Mouse (Mus musculus): ENCODE results near the gene Cs.
"Not testable (repeated sequence)": the region's sequence is repeated elsewhere in the genome, so short reads cannot be mapped to it uniquely, and the experiment has no call there.

The Cs gene

DNA sequence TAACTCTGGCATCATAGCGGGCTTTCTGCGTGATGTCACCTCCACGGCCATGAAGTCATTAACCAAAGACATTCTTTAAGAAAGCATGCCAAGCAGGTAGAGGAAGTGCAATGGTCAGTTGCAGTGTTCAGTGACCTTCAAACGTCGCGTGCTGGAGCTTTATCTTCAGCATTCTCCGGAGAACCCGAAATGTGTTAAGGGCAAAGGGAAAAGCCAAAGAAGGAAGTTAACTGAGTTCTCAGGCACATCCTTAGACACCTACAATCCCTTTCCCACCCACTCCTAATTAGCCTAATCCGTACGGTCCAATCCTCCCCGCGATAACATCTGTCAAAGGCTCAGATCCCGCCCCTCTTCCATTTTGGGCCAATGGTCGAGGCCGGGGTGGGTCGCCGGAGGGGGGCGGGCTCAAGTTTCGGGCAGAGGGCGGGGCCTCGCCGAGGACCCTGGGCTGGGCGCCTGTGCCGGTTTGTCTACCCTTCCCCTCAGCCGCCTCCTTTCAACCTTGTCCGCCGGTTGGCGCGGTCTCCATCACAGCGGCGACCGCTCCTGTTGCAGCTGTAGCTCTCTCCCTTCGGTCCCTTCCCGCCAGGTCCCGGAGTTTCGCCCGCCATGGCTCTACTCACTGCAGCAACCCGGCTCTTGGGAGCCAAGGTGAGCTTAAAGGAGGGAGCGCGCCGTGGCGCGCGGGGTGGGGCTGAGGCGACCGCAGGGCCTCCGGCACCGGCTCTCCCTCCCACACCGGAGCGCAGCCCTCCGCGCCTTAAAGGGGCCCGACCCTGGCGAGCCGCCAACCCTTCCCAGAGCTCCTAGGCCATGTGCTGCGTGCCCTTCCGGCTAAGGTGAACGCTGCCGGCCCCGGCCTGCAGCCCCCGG lies at the start of gene Cs:
Gene Cs (plus strand): TSS at position 429 of the 876 bp plus-strand sequence.
- peak; percentile 97 for DNase-seq

DNA sequence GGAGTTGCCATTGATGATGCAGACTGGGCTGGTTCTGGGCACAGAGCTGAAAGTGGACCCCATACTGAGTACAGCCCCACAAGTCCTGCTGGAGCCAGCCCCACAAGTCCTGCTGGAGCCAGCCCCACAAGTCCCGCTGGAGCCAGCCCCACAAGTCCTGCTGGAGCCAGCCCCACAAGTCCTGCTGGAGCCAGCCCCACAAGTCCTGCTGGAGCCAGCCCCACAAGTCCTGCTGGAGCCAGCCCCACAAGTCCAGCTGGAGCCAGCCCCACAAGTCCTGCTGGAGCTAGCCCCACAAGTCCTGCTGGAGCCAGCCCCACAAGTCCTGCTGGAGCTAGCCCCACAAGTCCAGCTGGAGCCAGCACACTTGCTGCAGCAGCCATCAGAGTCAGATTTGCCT lies 46.9 kb upstream of the Cs start:
- DNase-seq, result not testable (repeated sequence)

DNA sequence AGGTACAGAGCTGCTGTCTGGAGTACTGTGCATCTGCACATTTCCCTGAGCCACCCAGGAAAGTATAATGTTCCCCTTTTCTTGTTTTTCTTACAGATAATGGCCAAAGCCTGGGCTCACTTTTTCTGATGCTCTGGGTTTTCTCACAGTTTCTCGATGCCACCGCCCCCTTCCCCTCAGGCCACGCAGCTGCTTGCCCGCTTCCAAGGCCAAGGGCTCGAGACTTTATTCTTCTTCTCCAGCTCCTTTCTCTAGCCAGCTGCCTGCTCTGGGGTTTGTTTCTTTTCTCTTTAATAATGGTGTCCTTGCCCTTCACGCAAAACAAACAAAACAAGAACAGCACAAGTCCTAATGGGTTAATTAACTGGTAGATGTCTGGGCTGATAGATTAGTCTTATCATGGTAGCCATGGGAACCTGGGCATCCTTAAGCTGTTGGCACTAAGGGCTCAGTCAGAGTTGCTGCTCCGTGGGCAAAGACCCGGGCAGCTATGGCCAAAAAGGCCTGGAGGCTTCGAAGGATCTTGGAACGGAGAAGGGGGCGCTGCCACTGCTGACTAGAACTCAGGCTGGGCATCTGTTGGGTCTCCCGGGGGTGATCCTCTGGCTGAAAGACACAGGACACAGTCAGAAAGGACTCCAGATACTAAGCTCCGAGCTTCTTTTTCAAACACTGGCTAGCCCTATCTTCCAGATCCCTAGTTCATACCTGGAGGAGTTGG lies 41.0 kb upstream of the Cs start:
- DNase-seq, result no peak

DNA sequence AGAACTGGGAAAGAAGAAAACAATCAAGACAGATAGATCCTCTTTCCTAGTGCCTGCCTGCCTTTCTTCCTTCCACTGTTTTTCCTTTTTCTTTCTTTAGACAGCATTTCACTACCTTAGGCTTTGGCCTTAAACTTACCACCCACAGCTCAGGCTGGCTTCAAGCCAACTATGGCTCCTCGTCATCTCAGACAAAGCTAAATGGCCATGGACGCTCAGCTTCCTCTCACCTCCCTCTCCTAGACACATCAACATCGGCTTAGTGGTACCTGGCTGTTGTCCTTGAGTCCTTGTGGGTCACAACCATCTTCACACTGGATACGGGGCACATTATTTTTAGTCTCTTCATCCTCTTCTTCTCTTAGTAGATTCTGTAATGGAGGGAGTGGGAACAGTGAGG lies 40.3 kb upstream of the Cs start:
- no peak for DNase-seq

DNA sequence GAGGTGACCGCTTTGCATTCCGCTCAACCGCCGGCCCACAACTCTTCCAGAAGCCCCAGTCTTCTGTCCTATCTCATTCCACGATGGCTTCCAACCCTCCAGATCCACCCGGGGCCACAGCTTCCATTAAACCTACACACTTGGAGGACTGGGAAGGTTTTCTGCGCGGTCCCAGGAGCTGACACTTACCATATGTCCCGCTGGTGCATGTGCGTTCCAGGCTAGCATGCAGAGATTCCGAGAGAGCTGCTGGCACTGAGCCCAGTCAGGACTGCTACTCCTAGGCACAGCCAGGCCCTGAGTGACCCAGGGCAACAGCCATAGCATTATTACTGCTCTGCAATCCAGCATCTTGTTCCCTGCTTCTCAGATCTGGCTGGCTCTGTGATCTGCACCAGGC lies 39.9 kb upstream of the Cs start:
- no peak for DNase-seq

DNA sequence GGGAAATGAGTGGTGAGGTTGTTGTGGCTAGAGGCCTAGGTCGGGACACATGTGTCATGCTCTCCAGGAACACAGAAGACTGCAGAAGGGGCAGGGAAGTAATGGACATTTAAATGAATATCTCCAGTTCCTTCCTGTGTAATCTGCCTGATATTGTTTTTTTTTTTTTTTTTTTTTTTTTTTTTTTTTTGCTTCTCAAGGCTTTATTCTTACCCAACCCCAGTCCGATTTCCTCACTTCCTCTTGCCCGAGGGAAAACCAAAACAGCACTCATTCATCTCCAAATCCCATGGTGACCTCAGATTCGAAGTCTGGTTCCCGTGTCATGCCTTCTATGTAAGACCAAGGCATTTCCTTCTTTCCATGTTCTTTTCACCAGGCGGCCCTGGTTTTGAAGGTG lies 39.3 kb upstream of the Cs start:
- DNase-seq, result no peak

DNA sequence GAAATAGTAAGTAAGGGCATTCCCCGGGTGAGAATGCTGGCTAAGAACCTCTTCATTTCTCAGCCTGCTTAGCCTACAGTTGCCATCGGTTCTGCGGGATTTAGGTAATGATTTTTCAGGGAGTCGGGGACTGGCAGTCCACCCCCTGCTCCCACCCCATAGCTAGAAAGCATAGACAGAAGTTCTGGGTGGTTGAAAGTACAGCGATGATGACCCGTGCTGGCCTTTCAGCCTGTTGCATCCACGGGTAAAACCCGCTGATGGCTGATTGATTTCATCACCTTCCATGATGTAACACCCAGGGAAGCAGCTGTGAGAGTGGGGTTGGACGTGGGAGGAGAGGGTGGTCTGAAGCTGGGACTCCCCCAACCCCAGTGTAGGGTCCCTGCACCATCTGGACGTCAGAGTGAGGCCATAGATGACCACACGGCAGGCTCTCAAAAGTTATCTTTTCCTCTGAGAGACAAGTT lies 38.8 kb upstream of the Cs start, which contains the start of gene Il23a:
Gene Il23a (minus strand): TSS at position 51 of the 470 bp plus-strand sequence.
- DNase-seq, result no peak

DNA sequence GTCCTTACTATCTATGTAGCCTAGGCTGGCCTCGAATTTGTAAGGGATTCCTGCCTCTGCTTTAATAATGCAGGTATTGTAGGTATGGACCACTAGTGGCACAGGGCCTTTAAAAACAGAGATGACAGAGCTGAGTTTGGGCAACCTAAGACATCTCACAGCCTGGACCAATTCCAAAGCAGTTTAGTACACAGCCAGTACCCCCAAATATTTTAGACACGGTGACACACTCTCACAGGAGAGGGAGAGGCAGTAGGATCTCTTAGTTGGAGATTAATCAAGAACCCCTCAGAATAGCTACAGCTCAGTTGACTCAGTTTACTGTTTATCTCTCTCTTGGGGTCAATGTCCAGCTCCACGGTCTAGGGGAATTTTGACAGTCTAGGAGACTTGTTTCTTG lies 35.2 kb upstream of the Cs start:
- DNase-seq, result no peak

DNA sequence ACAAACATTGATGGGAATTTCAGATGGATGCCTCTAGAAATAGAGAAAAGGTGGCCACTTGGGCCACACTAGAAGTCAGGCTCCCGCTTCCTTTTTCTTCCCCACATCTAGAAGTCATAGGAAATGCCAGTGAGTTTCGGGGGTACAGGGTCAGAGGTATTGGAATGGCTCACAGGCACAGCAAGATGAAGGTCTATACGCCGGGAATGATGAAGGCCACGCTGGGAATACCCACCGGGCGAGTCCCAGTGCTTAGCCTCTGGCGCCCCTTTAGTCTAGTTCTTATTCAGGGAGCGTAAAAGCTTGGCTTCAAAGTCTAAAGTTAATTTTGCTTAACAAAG lies 34.8 kb upstream of the Cs start:
- no peak for DNase-seq

DNA sequence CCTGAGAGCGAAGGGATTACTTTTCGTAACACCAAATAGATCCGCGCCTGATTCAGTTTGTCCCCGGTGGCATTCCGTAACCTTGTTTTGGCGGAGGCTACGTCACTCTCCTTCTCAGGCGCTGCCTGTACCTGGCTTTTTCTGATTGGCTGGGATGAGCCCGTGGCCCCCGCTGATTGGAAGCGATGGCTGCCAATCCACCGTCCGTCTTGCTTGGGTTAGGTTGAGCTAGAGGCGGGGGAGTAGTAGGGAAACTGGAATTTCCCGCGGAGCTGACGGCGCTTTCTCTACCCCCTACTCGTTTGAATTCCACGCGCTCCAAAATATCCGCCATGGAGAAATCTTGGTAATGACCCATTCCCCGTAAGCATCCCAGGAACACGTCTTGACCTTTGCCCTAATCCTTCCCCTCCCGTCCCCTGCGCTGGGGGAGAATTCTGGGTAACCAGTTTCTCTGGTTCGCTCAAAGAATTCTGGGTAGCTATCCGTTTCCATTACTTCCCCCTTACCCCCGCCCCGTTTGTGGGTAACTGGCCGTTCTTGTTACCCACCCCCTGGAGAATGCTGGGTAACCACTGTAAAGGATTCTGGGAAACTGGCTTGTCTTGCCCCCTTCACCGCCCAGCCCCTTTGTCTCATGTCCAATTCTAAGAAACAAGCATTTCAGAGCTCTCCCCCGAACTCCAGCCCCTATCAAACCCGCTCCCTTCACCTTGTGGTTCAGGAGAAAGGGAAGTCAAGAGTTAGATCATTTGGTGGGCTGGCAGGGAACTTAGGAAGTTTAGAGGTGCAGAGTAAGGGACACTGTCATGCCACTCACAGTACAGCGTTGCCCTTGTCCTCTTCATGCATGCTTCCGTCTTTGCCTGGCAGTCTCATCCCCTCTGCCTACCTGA lies 34.2 kb upstream of the Cs start, which contains the start of gene Pan2:
Gene Pan2 (plus strand): TSS at position 210 of the 896 bp plus-strand sequence.
- DNase-seq, result peak; percentile 100

DNA sequence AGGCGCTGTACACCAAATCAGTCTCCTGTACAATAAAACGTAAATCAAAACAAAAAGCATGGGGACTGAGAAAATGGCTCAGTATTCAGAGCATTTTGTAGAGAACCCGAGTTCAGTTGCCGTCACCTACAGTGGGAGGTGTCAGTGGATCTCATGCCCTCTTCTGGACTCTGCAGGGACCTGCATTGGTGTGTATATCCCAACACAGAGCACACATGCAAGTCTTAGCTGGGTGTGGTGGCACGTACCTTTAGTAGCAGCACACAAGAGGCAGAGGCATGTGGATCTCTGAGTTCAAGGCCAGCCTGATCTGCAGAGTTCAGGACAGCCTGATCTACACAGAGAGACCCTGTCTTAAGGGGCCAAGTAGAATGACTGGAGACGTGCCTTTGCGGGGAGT lies 27.9 kb upstream of the Cs start:
- no peak for DNase-seq

DNA sequence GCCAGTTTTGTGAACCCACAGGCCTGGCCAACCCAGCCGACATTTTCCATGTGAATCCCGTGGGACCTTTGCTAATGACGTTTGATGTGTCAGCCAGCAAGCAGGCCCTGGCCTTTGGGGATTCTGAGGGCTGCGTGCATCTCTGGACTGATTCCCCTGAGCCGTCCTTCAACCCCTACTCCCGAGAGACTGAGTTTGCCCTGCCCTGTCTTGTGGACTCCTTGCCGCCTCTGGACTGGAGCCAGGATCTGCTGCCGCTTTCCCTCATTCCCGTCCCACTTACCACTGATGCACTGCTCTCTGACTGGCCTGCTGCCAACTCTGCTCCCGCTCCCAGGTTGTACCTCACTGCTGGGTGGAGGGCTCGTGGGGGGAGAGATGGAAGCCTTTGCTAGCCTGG lies 27.4 kb upstream of the Cs start:
- DNase-seq, result peak; percentile 28

DNA sequence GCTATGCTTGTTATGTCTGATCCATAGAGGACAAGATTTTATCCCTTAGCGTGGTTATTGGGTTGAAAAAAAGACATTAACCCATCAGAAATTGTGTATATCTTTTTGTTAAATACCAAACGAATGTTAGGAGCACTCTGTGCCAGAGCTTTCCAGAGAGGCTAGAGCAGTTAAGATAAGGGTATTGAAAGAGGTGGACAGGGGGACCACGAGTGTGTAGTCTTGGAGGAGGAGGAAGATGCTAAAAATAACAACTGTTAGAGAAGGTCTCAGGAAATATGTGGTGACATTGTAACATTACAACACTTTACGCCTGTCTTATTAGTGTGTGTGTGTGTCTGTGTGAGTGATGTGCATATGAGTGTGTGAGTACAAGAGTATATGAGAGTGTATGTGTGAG lies 26.6 kb upstream of the Cs start:
- no peak for DNase-seq

DNA sequence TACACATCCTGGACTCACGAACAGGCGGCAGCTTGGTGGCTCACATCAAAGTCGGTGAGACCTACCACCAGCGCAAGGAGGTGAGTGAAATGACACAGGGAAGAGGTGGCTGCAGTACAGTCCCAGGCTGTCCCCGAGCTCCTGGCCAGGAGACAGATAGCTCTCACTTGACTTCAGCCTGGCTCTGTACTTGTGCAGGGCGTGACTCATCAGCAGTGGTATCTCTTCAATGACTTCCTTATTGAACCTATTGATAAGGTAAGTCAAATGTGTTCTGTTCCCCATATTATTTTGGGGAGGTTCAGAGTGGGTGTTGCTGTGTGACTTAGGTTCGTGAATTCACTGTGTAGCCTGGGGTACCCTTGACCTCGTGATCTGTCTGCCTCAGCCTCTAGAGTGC lies 22.0 kb upstream of the Cs start:
- no peak for DNase-seq

DNA sequence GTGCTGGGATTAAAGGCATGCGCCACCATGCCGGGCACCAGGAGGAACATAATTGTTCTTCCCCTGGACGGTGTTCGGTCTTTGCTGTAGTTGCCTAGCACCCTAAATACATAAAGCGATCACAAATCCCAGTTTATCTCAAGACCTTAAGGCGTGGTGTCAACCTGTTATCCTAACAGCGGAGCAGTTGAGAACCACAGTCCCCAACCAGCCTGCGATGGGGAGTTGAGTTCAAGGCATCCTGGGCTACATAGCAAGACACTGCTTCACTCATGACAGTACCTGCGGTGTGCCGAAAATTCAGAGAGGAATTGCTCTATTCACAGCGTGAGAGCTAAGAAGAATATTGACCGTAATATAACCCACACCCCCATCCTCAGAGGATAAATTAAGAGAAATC lies 15.9 kb upstream of the Cs start:
- no peak for DNase-seq

DNA sequence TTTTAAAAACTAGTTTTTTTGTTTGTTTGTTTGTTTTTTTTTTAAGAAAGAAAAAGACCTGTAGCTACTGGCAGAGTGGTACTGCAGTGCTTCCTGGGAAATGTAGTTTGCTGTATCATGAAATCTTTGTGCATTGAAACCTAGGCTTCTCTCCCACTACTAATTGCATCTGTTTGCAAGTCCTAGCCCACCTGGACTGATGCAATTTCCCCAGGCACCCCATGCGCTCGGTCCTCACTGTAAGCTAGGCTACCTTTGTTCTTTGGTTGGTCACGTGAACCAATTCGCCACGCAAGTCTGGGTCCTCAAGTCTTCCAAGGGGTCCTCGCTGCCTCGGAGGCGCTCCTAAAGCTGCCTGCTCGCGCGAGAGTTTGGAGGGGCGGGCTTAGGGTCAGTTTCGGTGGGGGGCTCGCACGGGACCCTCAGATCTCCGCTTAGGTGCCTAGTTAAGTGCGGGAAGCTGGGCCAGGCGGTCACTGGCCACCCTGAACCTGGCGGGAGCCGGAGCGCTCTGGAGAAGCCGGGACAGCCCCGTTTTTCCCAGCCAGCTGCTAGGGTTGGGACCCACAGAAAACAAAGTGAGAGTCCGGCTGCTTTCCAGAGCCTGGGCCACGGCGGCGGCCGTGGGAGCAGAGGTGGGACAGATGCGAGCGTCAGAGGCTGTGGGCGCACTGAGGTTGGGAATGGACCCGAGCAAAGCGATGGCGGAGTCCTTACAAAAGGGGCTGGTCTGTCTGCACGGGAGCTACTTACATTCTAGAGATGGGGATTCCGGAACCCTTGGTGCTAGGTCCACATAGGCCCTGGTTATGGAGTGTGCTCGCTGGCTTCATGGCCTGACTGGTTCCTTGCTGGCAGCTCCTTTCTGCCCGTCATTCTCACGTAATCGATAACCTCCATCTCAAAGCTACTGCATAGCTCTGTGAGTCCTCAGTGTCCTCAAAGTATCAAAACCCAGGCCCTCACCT lies 15.1 kb upstream of the Cs start, which contains the start of gene Cnpy2:
Gene Cnpy2 (plus strand): TSS at position 319 of the 968 bp plus-strand sequence.
- peak; percentile 91 for DNase-seq

DNA sequence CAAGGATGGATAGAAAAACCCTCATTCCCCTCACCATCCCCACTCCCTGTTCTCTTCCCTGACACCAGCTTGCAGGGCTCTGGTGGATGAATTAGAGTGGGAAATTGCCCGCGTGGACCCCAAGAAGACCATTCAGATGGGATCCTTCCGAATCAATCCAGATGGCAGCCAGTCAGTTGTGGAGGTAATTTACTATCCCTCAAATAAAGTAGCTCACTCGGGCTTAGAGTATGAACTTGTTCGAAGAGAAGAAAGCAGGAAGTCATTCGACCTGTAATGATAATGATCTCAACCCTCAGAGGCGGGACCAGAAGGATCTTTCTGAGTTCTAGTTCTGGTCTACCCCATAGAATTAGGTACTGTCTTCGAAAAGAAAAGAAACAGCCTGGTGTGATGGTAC lies 14.0 kb upstream of the Cs start:
- DNase-seq, result no peak

DNA sequence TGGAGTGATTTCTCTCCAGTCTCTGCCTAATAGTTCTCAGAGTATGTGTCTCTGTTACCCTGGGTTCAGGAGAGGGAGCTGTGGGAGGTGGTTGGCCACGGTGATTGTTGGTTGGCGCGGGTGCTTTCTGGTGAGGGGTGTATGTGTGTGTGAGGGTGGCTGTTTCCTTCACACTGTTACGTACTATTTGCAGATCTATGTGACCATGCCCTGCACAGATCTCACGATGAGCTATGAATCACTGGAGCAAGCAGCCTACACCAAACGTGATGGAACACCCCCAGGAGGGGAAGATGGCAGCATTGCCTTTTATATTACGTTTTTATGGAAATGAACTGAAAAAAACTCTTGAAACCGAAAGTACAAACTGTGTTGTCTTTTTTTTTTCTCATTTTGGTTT lies 10.7 kb upstream of the Cs start:
- no peak for DNase-seq

DNA sequence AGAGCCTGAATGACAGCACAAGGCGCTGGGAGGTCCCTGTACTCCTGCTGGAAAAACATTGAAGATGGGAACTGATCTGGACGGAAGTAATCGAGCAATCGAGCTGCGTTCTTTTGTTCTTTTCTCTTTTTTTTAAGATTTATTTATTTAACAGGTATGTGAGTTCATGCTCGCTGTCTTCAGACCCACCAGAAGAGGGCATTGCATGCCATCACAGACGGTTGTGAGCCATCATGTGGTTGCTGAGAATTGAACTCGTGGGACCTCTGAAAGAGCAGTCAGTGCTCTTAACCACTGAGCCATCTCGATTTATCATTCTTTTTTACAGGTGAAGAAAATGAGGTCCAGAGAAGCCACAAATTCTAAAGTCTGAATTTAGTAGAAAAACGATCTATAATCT lies 9.9 kb upstream of the Cs start:
- no peak for DNase-seq

DNA sequence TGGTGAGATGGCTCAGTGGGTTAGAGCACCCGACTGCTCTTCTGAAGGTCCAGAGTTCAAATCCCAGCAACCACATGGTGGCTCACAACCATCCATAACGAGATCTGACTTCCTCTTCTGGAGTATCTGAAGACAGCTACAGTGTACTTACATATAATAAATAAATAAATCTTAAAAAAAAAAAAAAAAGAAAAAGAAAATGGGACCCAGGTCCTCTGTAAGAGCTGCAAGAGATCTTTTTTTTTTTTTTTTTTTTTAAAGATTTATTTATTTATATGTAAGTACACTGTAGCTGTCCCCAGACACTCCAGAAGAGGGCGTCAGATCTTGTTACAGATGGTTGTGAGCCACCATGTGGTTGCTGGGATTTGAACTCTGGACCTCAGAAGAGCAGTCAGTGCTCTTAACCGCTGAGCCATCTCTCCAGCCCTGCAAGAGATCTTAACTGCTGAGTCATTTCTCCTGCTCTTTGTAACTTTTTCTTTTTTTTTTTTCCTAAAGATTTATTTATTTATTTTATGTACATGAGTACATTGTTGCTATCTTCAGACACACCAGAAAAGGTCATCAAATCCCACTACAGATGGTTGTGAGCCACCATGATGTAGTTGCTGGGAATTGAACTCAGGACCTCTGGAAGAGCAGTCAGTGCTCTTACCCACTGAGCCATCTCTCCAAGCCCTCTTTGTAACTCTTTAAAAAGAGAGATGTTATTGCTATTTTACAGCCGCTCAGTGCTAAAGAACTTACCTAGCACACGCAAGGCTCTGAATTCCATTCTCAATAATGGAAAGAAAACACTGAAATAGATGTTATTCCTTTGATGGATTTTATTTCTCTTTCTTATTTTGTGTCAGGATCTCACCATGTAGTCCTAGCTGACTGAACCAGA lies 4.9 kb upstream of the Cs start:
- DNase-seq, result not testable (repeated sequence)

DNA sequence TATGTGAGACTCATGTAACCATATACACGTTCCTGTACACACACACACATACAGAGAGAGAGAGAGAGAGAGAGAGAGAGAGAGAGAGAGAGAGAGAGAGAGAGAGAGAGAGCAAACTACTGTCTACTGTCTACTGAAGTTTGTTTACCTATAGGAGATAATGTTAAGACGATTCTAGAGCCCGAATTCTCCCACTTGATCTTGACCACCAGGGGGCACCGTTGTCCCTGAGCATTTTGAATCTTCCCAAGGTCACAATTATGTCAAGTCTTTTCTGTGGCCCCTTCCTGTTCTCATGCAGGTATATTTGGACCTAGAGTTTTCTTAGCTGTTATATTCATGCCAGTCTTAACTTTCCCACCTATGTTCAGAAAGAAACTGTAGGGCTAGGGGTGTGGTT lies 2.0 kb upstream of the Cs start:
- peak; percentile 86 for DNase-seq
